Mouse (Mus musculus): ENCODE measurements around the gene Kcna1. TPM values are rescaled to one million over a fixed set of nuclear protein-coding genes. Genes with fewer than 3 reads are reported as not detected.

Gene Kcna1
- 0.83 TPM in 1 of 2 replicates, not detected in the other for polyA plus RNA-seq (2011; ENCODE audit: insufficient read length, low read depth, missing spikeins)

DNA sequence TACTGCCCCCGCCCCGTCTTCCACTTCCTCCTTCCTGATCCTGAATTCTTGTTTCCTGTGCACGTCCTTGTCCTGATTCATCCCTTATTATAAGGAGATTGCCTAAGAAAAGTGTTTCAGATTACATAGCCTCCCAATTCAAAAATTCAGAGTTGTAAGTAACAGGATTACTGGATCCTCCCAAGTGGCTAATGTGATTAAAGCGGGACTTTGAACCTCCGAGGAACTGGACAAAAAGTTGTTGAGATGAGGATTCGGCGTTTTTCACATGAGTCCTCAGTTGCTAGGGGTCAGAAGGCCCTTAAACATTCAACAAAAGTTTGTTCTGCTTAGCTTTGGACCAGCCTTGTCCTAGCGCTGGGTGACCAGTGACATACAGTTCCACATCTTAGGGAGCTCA is at the start of gene Kcna1:
Kcna1 (minus strand) TSS at position 4 of the 400 bp plus-strand sequence.
- Histone ChIP-seq H3K4me1 (ENCODE audit: control insufficient read depth, insufficient read depth, low read length) (no peaks in the 10 kb centered on the region; the same call in 1 of the 2 replicates), H3K4me3 (ENCODE audit: insufficient read depth, low read length) (peak within 1 kb of the TSS; percentile 35), H3K27ac (ENCODE audit: insufficient read depth, low read length) (no peak within 1 kb of the TSS)
- TF ChIP-seq CTCF (IDR thresholded peaks at IDR 0.05; ENCODE audit: borderline replicate concordance, insufficient read depth, low read length) (no peak), POLR2A (IDR thresholded peaks at IDR 0.05; ENCODE audit: low read depth, low read length) (no peak)

DNA sequence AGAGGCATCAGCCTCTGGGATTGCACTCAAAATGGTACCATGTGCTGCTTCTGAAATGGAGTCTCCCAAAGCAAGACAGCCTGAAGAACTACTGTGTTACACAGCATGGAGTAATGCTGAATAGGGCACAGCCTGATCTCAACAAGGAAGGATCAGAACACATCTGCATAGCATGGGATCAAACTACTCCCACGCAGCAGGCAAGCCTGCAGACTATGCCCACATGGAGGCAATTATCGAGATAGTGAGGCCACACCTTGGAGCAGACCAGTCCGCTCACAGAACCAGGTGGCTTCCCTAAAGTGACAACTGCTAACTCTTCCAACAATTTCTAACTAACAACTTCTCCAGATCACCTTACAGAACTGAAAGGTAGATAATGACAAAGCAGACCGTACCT is 40.9 kb upstream of the Kcna1 start:
- no peak overlapping the region for H3K27ac ChIP-seq (ENCODE audit: insufficient read depth, low read length)
- no peaks in the 10 kb centered on the region for H3K4me1 ChIP-seq (ENCODE audit: control insufficient read depth, insufficient read depth, low read length)
- H3K4me3 ChIP-seq (ENCODE audit: insufficient read depth, low read length) = no peak overlapping the region
- TF ChIP-seq POLR2A (IDR thresholded peaks at IDR 0.05; ENCODE audit: low read depth, low read length) = no peak
- TF ChIP-seq CTCF (IDR thresholded peaks at IDR 0.05; ENCODE audit: borderline replicate concordance, insufficient read depth, low read length) = no peak

DNA sequence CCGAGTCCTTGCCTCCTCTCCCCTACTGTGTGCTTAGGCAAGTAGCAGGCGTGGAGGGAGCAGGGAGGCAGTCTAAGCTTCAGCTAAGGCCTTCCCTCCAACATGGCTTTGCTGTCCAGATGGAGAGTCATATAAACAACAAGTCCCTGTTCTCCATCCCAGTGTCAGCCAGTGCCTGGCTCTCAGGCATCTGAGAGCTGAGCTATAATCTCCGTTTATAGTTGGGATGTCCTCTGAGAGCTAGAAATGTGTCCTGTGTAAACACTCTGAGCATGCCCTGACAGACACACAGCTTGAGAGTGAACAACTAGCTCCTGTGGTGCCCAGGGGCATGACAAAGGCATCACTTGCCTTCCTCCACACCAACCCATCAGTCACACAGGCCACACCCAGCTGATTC is 39.0 kb upstream of the Kcna1 start:
- Histone ChIP-seq H3K4me3 (ENCODE audit: insufficient read depth, low read length) (no peak overlapping the region), H3K27ac (ENCODE audit: insufficient read depth, low read length) (no peak overlapping the region), H3K4me1 (ENCODE audit: control insufficient read depth, insufficient read depth, low read length) (no peaks in the 10 kb centered on the region)
- TF ChIP-seq POLR2A (IDR thresholded peaks at IDR 0.05; ENCODE audit: low read depth, low read length) (no peak), CTCF (IDR thresholded peaks at IDR 0.05; ENCODE audit: borderline replicate concordance, insufficient read depth, low read length) (no peak)

DNA sequence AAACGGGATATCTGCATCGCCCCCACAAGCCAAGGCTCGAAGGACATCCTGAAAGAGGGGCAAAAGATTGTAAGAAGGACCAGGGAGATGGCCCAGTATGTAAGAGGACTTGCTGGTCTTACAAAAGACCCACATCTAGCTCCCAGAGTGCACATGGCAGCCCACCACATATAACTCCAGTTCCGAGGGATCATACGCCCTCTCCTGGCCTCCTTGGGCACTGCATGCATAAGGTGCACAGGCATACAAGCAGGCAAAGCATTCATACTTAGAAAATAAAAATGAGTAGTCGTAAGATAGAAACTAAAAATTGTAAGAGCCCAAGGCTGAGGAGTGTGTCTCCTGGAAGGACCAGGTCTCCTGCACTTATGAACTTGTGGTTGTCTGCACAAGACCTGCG is 32.8 kb upstream of the Kcna1 start:
- H3K4me3 ChIP-seq (ENCODE audit: insufficient read depth, low read length) = no peak overlapping the region
- TF ChIP-seq CTCF (IDR thresholded peaks at IDR 0.05; ENCODE audit: borderline replicate concordance, insufficient read depth, low read length) = peak; percentile 38; the same call in 1 of the 2 replicates
- no peak for TF ChIP-seq POLR2A (IDR thresholded peaks at IDR 0.05; ENCODE audit: low read depth, low read length)
- no peak overlapping the region for H3K27ac ChIP-seq (ENCODE audit: insufficient read depth, low read length)
- no peaks in the 10 kb centered on the region for H3K4me1 ChIP-seq (ENCODE audit: control insufficient read depth, insufficient read depth, low read length)

DNA sequence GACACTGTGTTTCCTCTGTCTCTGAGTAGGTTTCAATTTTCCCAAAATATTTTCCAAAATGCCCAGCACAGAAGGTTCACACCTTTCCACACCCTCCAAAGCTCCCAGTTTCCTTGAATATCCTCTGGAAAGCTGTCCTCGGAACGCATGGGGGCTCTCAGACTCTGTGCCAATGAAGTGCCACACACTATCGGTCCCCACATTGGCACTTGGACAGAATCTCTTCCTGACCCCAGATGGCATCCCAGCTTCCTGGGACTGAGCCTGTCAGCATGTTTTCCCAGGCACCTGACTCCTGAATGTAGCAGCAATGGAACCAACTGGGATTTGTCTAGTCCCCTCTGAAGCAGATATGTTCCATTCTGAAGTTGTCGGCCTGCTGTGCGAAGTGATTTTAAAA is 20.8 kb upstream of the Kcna1 start:
- Histone ChIP-seq H3K27ac (ENCODE audit: insufficient read depth, low read length) (no peak overlapping the region), H3K4me1 (ENCODE audit: control insufficient read depth, insufficient read depth, low read length) (no peaks in the 10 kb centered on the region), H3K4me3 (ENCODE audit: insufficient read depth, low read length) (no peak overlapping the region)
- TF ChIP-seq POLR2A (IDR thresholded peaks at IDR 0.05; ENCODE audit: low read depth, low read length) (no peak), CTCF (IDR thresholded peaks at IDR 0.05; ENCODE audit: borderline replicate concordance, insufficient read depth, low read length) (no peak)

GRCm38 (mm10) chr6:126666091-126666490 is 19.9 kb upstream of the Kcna1 start:
- H3K27ac ChIP-seq (ENCODE audit: insufficient read depth, low read length) = no peak overlapping the region
- no peaks in the 10 kb centered on the region for H3K4me1 ChIP-seq (ENCODE audit: control insufficient read depth, insufficient read depth, low read length)
- no peak overlapping the region for H3K4me3 ChIP-seq (ENCODE audit: insufficient read depth, low read length)
- TF ChIP-seq POLR2A (IDR thresholded peaks at IDR 0.05; ENCODE audit: low read depth, low read length) (no peak), CTCF (IDR thresholded peaks at IDR 0.05; ENCODE audit: borderline replicate concordance, insufficient read depth, low read length) (no peak)

DNA sequence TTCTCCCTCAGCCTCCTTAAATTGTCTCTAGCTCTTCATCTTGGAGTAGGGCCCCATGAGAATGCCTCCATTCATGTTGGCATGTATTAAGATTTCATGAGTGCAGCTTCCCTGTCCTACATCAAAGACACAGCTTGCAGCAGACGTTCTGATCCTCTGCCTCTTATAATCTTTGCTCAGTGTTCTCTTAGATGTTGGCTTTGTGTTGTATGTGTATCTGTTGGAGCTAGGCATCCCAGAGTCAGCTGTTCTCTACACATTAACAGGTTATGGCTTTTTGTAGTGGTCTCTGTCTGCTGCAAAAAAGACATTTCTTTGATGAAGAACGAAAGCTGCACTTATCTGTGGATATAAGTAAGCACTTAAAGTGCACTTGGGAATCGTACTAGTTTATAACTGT is 18.4 kb upstream of the Kcna1 start:
- TF ChIP-seq POLR2A (IDR thresholded peaks at IDR 0.05; ENCODE audit: low read depth, low read length) (no peak), CTCF (IDR thresholded peaks at IDR 0.05; ENCODE audit: borderline replicate concordance, insufficient read depth, low read length) (no peak)
- H3K4me1 ChIP-seq (ENCODE audit: control insufficient read depth, insufficient read depth, low read length) = no peaks in the 10 kb centered on the region
- no peak overlapping the region for H3K4me3 ChIP-seq (ENCODE audit: insufficient read depth, low read length)
- no peak overlapping the region for H3K27ac ChIP-seq (ENCODE audit: insufficient read depth, low read length)

- no peak overlapping the region for H3K27ac ChIP-seq (ENCODE audit: insufficient read depth, low read length)
- H3K4me3 ChIP-seq (ENCODE audit: insufficient read depth, low read length) = no peak overlapping the region
- no peaks in the 10 kb centered on the region for H3K4me1 ChIP-seq (ENCODE audit: control insufficient read depth, insufficient read depth, low read length)
- TF ChIP-seq CTCF (IDR thresholded peaks at IDR 0.05; ENCODE audit: borderline replicate concordance, insufficient read depth, low read length) (no peak), POLR2A (IDR thresholded peaks at IDR 0.05; ENCODE audit: low read depth, low read length) (no peak)
Observed at GRCm38 (mm10) chr6:126657646-126658394, 11.6 kb upstream of the Kcna1 start.

DNA sequence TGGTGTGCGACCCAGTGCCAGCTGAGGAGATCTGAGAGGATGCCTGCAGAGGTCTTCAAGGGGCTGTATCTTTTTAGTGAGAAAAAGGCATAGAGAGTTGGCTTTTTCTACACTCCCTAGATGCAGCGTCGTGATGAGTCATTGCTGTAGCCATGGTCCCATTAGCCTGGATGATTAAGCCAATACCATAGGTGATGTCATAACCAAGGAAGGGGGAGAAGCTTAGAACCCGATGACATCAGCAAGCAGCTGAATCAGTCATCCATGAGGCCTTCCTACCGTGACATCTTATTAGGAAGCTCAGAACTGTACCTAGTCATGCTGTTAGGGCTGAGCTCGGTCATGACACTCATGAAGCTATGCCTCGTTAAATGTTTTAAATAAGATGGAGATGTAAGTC is 7.4 kb upstream of the Kcna1 start:
- Histone ChIP-seq H3K4me1 (ENCODE audit: control insufficient read depth, insufficient read depth, low read length) (no peaks in the 10 kb centered on the region), H3K27ac (ENCODE audit: insufficient read depth, low read length) (no peak overlapping the region), H3K4me3 (ENCODE audit: insufficient read depth, low read length) (no peak overlapping the region)
- TF ChIP-seq POLR2A (IDR thresholded peaks at IDR 0.05; ENCODE audit: low read depth, low read length) (no peak), CTCF (IDR thresholded peaks at IDR 0.05; ENCODE audit: borderline replicate concordance, insufficient read depth, low read length) (no peak)

GRCm38 (mm10) chr6:126645644-126646358 is 383 bp downstream of the Kcna1 start:
- H3K27ac ChIP-seq (ENCODE audit: insufficient read depth, low read length) = no peak overlapping the region

More at GRCm38 (mm10) chr6:126645644-126646358, 383 bp downstream of the Kcna1 start:
- H3K4me1 ChIP-seq (ENCODE audit: control insufficient read depth, insufficient read depth, low read length) = no peaks in the 10 kb centered on the region; the same call in 1 of the 2 replicates
- peak overlapping the region; percentile 35 for H3K4me3 ChIP-seq (ENCODE audit: insufficient read depth, low read length)
- TF ChIP-seq CTCF (IDR thresholded peaks at IDR 0.05; ENCODE audit: borderline replicate concordance, insufficient read depth, low read length) (no peak), POLR2A (IDR thresholded peaks at IDR 0.05; ENCODE audit: low read depth, low read length) (no peak)

Data from embryonic fibroblast, embryonic 13.5 days (primary cell).